Mouse (Mus musculus) right cerebral cortex, adult 18-20 months (tissue): ENCODE measurements around the gene Gm11397.
"Not testable (repeated sequence)": the region's sequence is repeated elsewhere in the genome, so short reads cannot be mapped to it uniquely, and the experiment has no call there.

Source experiments
- DNase-seq: peaks from one replicate; pipeline ENCODE4 v3.0.0; 2022; ENCODE audit warnings: mixed read lengths

Gene Gm11397

GRCm38 (mm10) chr13:33395461-33395860 is at the start of gene Gm11397:
Gene Gm11397, plus strand, starts transcription at chr13:33395761.
- DNase-seq, result not testable (repeated sequence)

DNA sequence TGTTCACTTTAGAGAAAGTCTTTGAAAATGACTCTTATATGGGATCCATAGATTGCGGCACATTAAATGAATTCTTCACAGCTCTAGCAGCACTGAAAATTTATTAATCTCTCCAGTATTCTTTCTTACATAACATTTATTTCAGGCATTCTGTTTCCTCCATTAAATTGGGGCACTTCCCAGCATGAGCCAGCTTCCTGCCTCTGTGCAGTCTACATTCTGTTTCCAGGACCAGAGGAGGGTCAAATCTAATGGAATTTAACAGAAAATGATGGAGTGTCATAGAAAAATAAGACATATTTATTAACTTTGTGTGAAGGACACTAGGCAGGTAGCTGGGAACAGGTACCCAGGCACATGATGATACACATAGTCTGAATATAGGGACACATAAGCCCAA is 38.9 kb upstream of the Gm11397 start:
- DNase-seq, result not testable (repeated sequence)

GRCm38 (mm10) chr13:33432714-33433113 is 37.2 kb downstream of the Gm11397 start:
- not testable (repeated sequence) for DNase-seq
